Mouse (Mus musculus) spleen, adult 2 months (tissue): ENCODE measurements around the gene Card9. TPM values are rescaled to one million over a fixed set of nuclear protein-coding genes. Genes with fewer than 3 reads are reported as not detected.

Source experiments
- DNase-seq, 2 experiments: peaks; one replicate each; pipeline versions ENCODE4 v3.0.0 to v3.0.0-alpha.2; 2012 to 2021; ENCODE audit warnings: low spot score in 2 of 2, low read depth in 1 of 2
- H3K27ac ChIP-seq: fragments of 200-500 bp; 2 replicates; pipeline ENCODE4 v1.5.1; 2012; ENCODE audit warnings: low read length, inconsistent platforms; ENCODE audit not compliant: insufficient read depth
- H3K27me3 ChIP-seq: fragments of 200-500 bp; 2 replicates; pipeline ENCODE4 v1.6.1; 2012; ENCODE audit warnings: mild to moderate bottlenecking, moderate library complexity, low read length, inconsistent platforms; ENCODE audit not compliant: control insufficient read depth, insufficient read depth
- H3K36me3 ChIP-seq: fragments of 200-500 bp; 2 replicates; pipeline ENCODE4 v1.6.1; 2012; ENCODE audit warnings: mild to moderate bottlenecking, low read length, inconsistent platforms; ENCODE audit not compliant: control insufficient read depth, insufficient read depth
- H3K4me1 ChIP-seq: fragments of 200-500 bp; 2 replicates; pipeline ENCODE4 v1.6.1; 2011; ENCODE audit warnings: inconsistent platforms; ENCODE audit not compliant: control insufficient read depth, insufficient read depth, insufficient read length
- H3K4me3 ChIP-seq: fragments of 200-500 bp; 2 replicates; pipeline ENCODE4 v1.5.1; 2011; ENCODE audit warnings: mild to moderate bottlenecking, inconsistent platforms; ENCODE audit not compliant: insufficient read depth, insufficient read length; ENCODE audit errors: extremely low read depth
- CTCF ChIP-seq: fragments of 200-500 bp; IDR thresholded peaks from 2 replicates; pipeline ENCODE4 v1.5.1; 2011; ENCODE audit warnings: mild to moderate bottlenecking, inconsistent platforms; ENCODE audit not compliant: insufficient read depth, insufficient read length, insufficient replicate concordance; ENCODE audit errors: extremely low read depth
- POLR2A ChIP-seq: fragments of 200-500 bp; IDR thresholded peaks from 2 replicates; pipeline ENCODE4 v1.6.1; 2011; ENCODE audit warnings: low read depth, low read length, inconsistent platforms
- WGBS: fragments of 180-500 bp; shearing (Covaris S2); methylation state at CpG from one replicate; pipeline ENCODE4 v1.1.7; 2018; 5-methylcytosine and 5-hydroxymethylcytosine counted together
- polyA plus RNA-seq: library from polyadenylated mRNA; depleted of rRNA; stranded (reverse); fragments of >200 nt; gene quantifications from 2 replicates; pipeline ENCODE4 v1.2.3, GENCODE M21; 2012

The Card9 gene
- polyA plus RNA-seq, 1 experiment: 11.9 TPM

GRCm38 (mm10) chr2:26342609-26343490, 17.9 kb downstream of the Card9 start:
- peak overlapping the region; percentile 7; the same call in 1 of the 2 replicates for H3K27ac ChIP-seq
- no peak for DNase-seq
- no peak overlapping the region for H3K4me3 ChIP-seq
- no peaks in the 10 kb centered on the region for H3K27me3 ChIP-seq
- H3K4me1 ChIP-seq: no peaks in the 10 kb centered on the region
- TF ChIP-seq POLR2A (no peak), CTCF (no peak)
- peaks cover 3% of the 10 kb centered on the region; the same call in 1 of the 2 replicates for H3K36me3 ChIP-seq
- 63% methylated on average over 11 of the region's 11 CpGs for WGBS

GRCm38 (mm10) chr2:26342044-26342443, 18.7 kb downstream of the Card9 start:
- DNase-seq: no peak
- TF ChIP-seq CTCF (no peak), POLR2A (no peak)
- Histone ChIP-seq H3K27ac (peak overlapping the region; percentile 7; the same call in 1 of the 2 replicates), H3K4me3 (no peak overlapping the region), H3K36me3 (peaks cover 3% of the 10 kb centered on the region; the same call in 1 of the 2 replicates), H3K4me1 (no peaks in the 10 kb centered on the region), H3K27me3 (no peaks in the 10 kb centered on the region)
- 69% methylated on average over 10 of the region's 10 CpGs for WGBS

GRCm38 (mm10) chr2:26341510-26341981, 19.2 kb downstream of the Card9 start:
- WGBS: 92% methylated on average over 2 of the region's 2 CpGs
- H3K27ac ChIP-seq: no peak overlapping the region

GRCm38 (mm10) chr2:26339204-26339551, 21.5 kb downstream of the Card9 start:
- Histone ChIP-seq H3K4me3 (no peak overlapping the region), H3K27me3 (no peaks in the 10 kb centered on the region), H3K4me1 (no peaks in the 10 kb centered on the region), H3K27ac (no peak overlapping the region), H3K36me3 (peaks cover 3% of the 10 kb centered on the region; the same call in 1 of the 2 replicates)
- DNase-seq: no peak
- 96% methylated on average over 5 of the region's 5 CpGs for WGBS
- TF ChIP-seq POLR2A: no peak
- no peak for TF ChIP-seq CTCF

More at GRCm38 (mm10) chr2:26341510-26341981, 19.2 kb downstream of the Card9 start:
- DNase-seq: no peak
- H3K27me3 ChIP-seq: no peaks in the 10 kb centered on the region
- no peaks in the 10 kb centered on the region for H3K4me1 ChIP-seq
- H3K4me3 ChIP-seq: no peak overlapping the region
- TF ChIP-seq CTCF (no peak), POLR2A (no peak)
- peaks cover 3% of the 10 kb centered on the region; the same call in 1 of the 2 replicates for H3K36me3 ChIP-seq

GRCm38 (mm10) chr2:26338302-26339203, 22.2 kb downstream of the Card9 start:
- WGBS: 90% methylated on average over 9 of the region's 13 CpGs
- H3K36me3 ChIP-seq: peaks cover 3% of the 10 kb centered on the region; the same call in 1 of the 2 replicates
- no peak overlapping the region for H3K4me3 ChIP-seq
- no peaks in the 10 kb centered on the region for H3K4me1 ChIP-seq
- DNase-seq: no peak
- H3K27me3 ChIP-seq: no peaks in the 10 kb centered on the region
- TF ChIP-seq POLR2A: no peak
- no peak for TF ChIP-seq CTCF
- H3K27ac ChIP-seq: no peak overlapping the region

GRCm38 (mm10) chr2:26330702-26331101, 30.0 kb downstream of the Card9 start:
- H3K27ac ChIP-seq: no peak overlapping the region
- no peaks in the 10 kb centered on the region for H3K4me1 ChIP-seq
- no peaks in the 10 kb centered on the region for H3K36me3 ChIP-seq
- no peak overlapping the region for H3K4me3 ChIP-seq
- DNase-seq: no peak
- 91% methylated on average over 6 of the region's 6 CpGs for WGBS
- no peaks in the 10 kb centered on the region for H3K27me3 ChIP-seq
- TF ChIP-seq POLR2A (no peak), CTCF (no peak)
